Comparison of ENCODE assay signal across 8 mouse cellular contexts in genomic region chr17:45565103-45565502, GRCm38 (mm10). TPM values are rescaled to one million over a fixed set of nuclear protein-coding genes. Genes with fewer than 3 reads are reported as not detected.
DNase-seq lines count a peak whose midpoint lies in the region; ATAC-seq and TF ChIP-seq lines count a peak whose summit lies in the region.

No protein-coding gene starts in this region.

- no peak for TF ChIP-seq POLR2A in lung, adult 2 months (IDR thresholded peaks at IDR 0.05; ENCODE audit: borderline replicate concordance, extremely low read depth, low read depth, low read length)

- no peak for DNase-seq in lung, postnatal 4 days
- no peak for DNase-seq in liver, embryonic 14.5 days (ENCODE audit: low read depth in 3 of 3, low spot score in 3 of 3)
- no peak for DNase-seq in lung, adult 2 months
- DNase-seq in embryo, embryonic 10 days (ENCODE audit: low spot score) = no peak

- no peaks in the 10 kb centered on the region for H3K9me3 ChIP-seq in lung, embryonic 15.5 days
- H3K9me3 ChIP-seq in forebrain, embryonic 15.5 days = no peaks in the 10 kb centered on the region
- H3K9me3 ChIP-seq in liver, embryonic 14.5 days (ENCODE audit: control insufficient read depth, low read length) = no peaks in the 10 kb centered on the region
- H3K9me3 ChIP-seq in stomach, embryonic 16.5 days (replicated peaks; ENCODE audit: control insufficient read depth, low read length) = no peaks in the 10 kb centered on the region

- H3K4me1 ChIP-seq in lung, embryonic 15.5 days = peaks cover 33% of the 10 kb centered on the region
- H3K4me1 ChIP-seq in forebrain, embryonic 15.5 days = peaks cover 35% of the 10 kb centered on the region
- H3K4me1 ChIP-seq in liver, embryonic 14.5 days (replicated peaks; ENCODE audit: control insufficient read depth in 2 of 2, insufficient read depth in 2 of 2, low read length in 1 of 2) = peaks cover 3 to 4% of the 10 kb centered on the region in 2 experiments; a peak in 2 of 4 replicates
- peaks cover 20% of the 10 kb centered on the region for H3K4me1 ChIP-seq in stomach, embryonic 16.5 days (ENCODE audit: control insufficient read depth, insufficient read depth, low read length)
- peaks cover 6% of the 10 kb centered on the region for H3K4me1 ChIP-seq in lung, adult 2 months (ENCODE audit: control insufficient read depth, insufficient read depth, low read length)

- no peaks in the 10 kb centered on the region for H3K27me3 ChIP-seq in lung, embryonic 15.5 days
- H3K27me3 ChIP-seq in forebrain, embryonic 15.5 days = no peaks in the 10 kb centered on the region
- H3K27me3 ChIP-seq in liver, embryonic 14.5 days (ENCODE audit: control insufficient read depth, insufficient read depth, low read length) = no peaks in the 10 kb centered on the region
- H3K27me3 ChIP-seq in stomach, embryonic 16.5 days (ENCODE audit: control insufficient read depth, insufficient read depth, low read length) = no peaks in the 10 kb centered on the region

- ATAC-seq in lung, embryonic 15.5 days (ENCODE audit: borderline replicate concordance, extremely low read depth, low FRiP score, low TSS enrichment) = no peak
- ATAC-seq in forebrain, embryonic 15.5 days (replicated peaks) = no peak
- no peak for ATAC-seq in liver, embryonic 14.5 days (ENCODE audit: insufficient read depth)
- ATAC-seq in stomach, embryonic 16.5 days (ENCODE audit: insufficient read depth, low FRiP score) = no peak
- no peak for ATAC-seq in megakaryocyte-erythroid progenitor cell, adult 5-6 weeks (replicated peaks; ENCODE audit: low FRiP score, low TSS enrichment, poor library complexity, severe bottlenecking)

- TF ChIP-seq EP300 in liver, embryonic 14.5 days (IDR thresholded peaks at IDR 0.05; ENCODE audit: low read depth) = no peak

- peak overlapping the region; percentile 96 for H3K4me3 ChIP-seq in lung, embryonic 15.5 days
- peak overlapping the region; percentile 89 for H3K4me3 ChIP-seq in forebrain, embryonic 15.5 days
- H3K4me3 ChIP-seq in liver, embryonic 14.5 days (ENCODE audit: insufficient read depth in 1 of 2, low read depth in 2 of 2, low read length in 2 of 2) = peak overlapping the region; percentile 77 to 93; a peak in 3 of 4 replicates
- H3K4me3 ChIP-seq in stomach, embryonic 16.5 days (replicated peaks; ENCODE audit: low read length) = peak overlapping the region; percentile 96
- H3K4me3 ChIP-seq in lung, adult 2 months (replicated peaks; ENCODE audit: extremely low read depth, low read depth, low read length) = no peak overlapping the region

- H3K27ac ChIP-seq in lung, embryonic 15.5 days = no peak overlapping the region
- H3K27ac ChIP-seq in forebrain, embryonic 15.5 days (replicated peaks) = no peak overlapping the region
- no peak overlapping the region for H3K27ac ChIP-seq in liver, embryonic 14.5 days
- peak overlapping the region; percentile 84; the same call in 1 of the 2 replicates for H3K27ac ChIP-seq in stomach, embryonic 16.5 days (ENCODE audit: low read length)

- 90% methylated on average over 11 of the region's 11 CpGs for WGBS in lung, embryonic 15.5 days
- 93% methylated on average over 11 of the region's 11 CpGs for WGBS in forebrain, embryonic 15.5 days
- WGBS in liver, embryonic 14.5 days (ENCODE audit: insufficient replicate concordance) = 90% methylated on average over 11 of the region's 11 CpGs
- WGBS in stomach, embryonic 16.5 days = 89% methylated on average over 11 of the region's 11 CpGs
- WGBS in lung, adult 2 months = 90% methylated on average over 11 of the region's 11 CpGs

- no peak for TF ChIP-seq CTCF in liver, embryonic 14.5 days (IDR thresholded peaks at IDR 0.05; ENCODE audit: low read depth)
- TF ChIP-seq CTCF in lung, adult 2 months (IDR thresholded peaks at IDR 0.05; ENCODE audit: insufficient read depth, low read length) = no peak

- H3K4me2 ChIP-seq in lung, embryonic 15.5 days = peak overlapping the region; percentile 83
- peak overlapping the region; percentile 98 for H3K4me2 ChIP-seq in forebrain, embryonic 15.5 days (replicated peaks)
- H3K4me2 ChIP-seq in liver, embryonic 14.5 days (ENCODE audit: low read depth) = peak overlapping the region; percentile 98
- peak overlapping the region; percentile 98 for H3K4me2 ChIP-seq in stomach, embryonic 16.5 days (ENCODE audit: low read depth, low read length)

- peaks cover 45% of the 10 kb centered on the region for H3K36me3 ChIP-seq in lung, embryonic 15.5 days
- peaks cover 45% of the 10 kb centered on the region for H3K36me3 ChIP-seq in forebrain, embryonic 15.5 days
- peaks cover 31% of the 10 kb centered on the region for H3K36me3 ChIP-seq in liver, embryonic 14.5 days (replicated peaks; ENCODE audit: control insufficient read depth, insufficient read depth, low read depth)
- H3K36me3 ChIP-seq in stomach, embryonic 16.5 days (ENCODE audit: control insufficient read depth, insufficient read depth, low read length) = peaks cover 30% of the 10 kb centered on the region

- H3K9ac ChIP-seq in lung, embryonic 15.5 days = 0 out of 2 replicates have a peak overlapping the region, but pooled peaks have one; percentile 97
- H3K9ac ChIP-seq in forebrain, embryonic 15.5 days (replicated peaks) = peak overlapping the region; percentile 94
- H3K9ac ChIP-seq in liver, embryonic 14.5 days (replicated peaks) = peak overlapping the region; percentile 90; the same call in 1 of the 2 replicates
- peak overlapping the region; percentile 98 for H3K9ac ChIP-seq in stomach, embryonic 16.5 days (ENCODE audit: low read length)

RNA-seq across cellular contexts. Expression of gene Slc35b2, which starts 1.4 kb away (rescaled TPM):
- 137 and 141 TPM in 2 replicates for polyA plus RNA-seq in lung, embryonic 15.5 days (2015; fragmentation: Nextera tagmentation; extraction: Ambion mirVana)
- 97.9 and 99.8 TPM in 2 replicates for polyA plus RNA-seq in forebrain, embryonic 15.5 days (2015; fragmentation: Nextera tagmentation; extraction: Ambion mirVana)
- 27.6 and 29.9 TPM in 2 replicates for polyA plus RNA-seq in liver, embryonic 14.5 days (2012; rRNA removed)
- polyA plus RNA-seq in liver, embryonic 14.5 days (2014; fragmentation: Nextera tagmentation; extraction: Ambion mirVana) = 44.8 and 46.4 TPM in 2 replicates
- polyA plus RNA-seq in stomach, embryonic 16.5 days (2015; fragmentation: Nextera tagmentation; extraction: Ambion mirVana) = 115 and 117 TPM in 2 replicates
- 46.9 and 74.5 TPM in 2 replicates for total RNA-seq in megakaryocyte-erythroid progenitor cell, adult 5-6 weeks (2014; fragmentation: Nextera tagmentation)
- total RNA-seq in megakaryocyte-erythroid progenitor cell, adult 5-6 weeks (2017) = 27.7 and 60.3 TPM in 2 replicates
- polyA plus RNA-seq in lung, adult 2 months (2012; rRNA removed) = 89.9 and 102 TPM in 2 replicates

RNA-seq across cellular contexts. Expression of gene Hsp90ab1, which starts 8.0 kb away (rescaled TPM):
- 1,572 and 1,619 TPM in 2 replicates for polyA plus RNA-seq in lung, embryonic 15.5 days (2015; fragmentation: Nextera tagmentation; extraction: Ambion mirVana)
- 1,627 and 1,637 TPM in 2 replicates for polyA plus RNA-seq in forebrain, embryonic 15.5 days (2015; fragmentation: Nextera tagmentation; extraction: Ambion mirVana)
- polyA plus RNA-seq in liver, embryonic 14.5 days (2012; rRNA removed) = 287 and 369 TPM in 2 replicates
- 531 and 582 TPM in 2 replicates for polyA plus RNA-seq in liver, embryonic 14.5 days (2014; fragmentation: Nextera tagmentation; extraction: Ambion mirVana)
- polyA plus RNA-seq in stomach, embryonic 16.5 days (2015; fragmentation: Nextera tagmentation; extraction: Ambion mirVana) = 1,400 and 1,468 TPM in 2 replicates
- 1,847 and 1,911 TPM in 2 replicates for total RNA-seq in megakaryocyte-erythroid progenitor cell, adult 5-6 weeks (2014; fragmentation: Nextera tagmentation)
- 2,660 and 3,319 TPM in 2 replicates for total RNA-seq in megakaryocyte-erythroid progenitor cell, adult 5-6 weeks (2017)
- polyA plus RNA-seq in lung, adult 2 months (2012; rRNA removed) = 212 and 340 TPM in 2 replicates

RNA-seq across cellular contexts. Expression of gene Nfkbie, which starts 9.6 kb away (rescaled TPM):
- polyA plus RNA-seq in lung, embryonic 15.5 days (2015; fragmentation: Nextera tagmentation; extraction: Ambion mirVana) = 3.0 and 5.0 TPM in 2 replicates
- 4.2 and 4.6 TPM in 2 replicates for polyA plus RNA-seq in forebrain, embryonic 15.5 days (2015; fragmentation: Nextera tagmentation; extraction: Ambion mirVana)
- 0.62 and 0.65 TPM in 2 replicates for polyA plus RNA-seq in liver, embryonic 14.5 days (2012; rRNA removed)
- polyA plus RNA-seq in liver, embryonic 14.5 days (2014; fragmentation: Nextera tagmentation; extraction: Ambion mirVana) = 0.66 TPM in 2 replicates
- polyA plus RNA-seq in stomach, embryonic 16.5 days (2015; fragmentation: Nextera tagmentation; extraction: Ambion mirVana) = 4.2 and 4.4 TPM in 2 replicates
- total RNA-seq in megakaryocyte-erythroid progenitor cell, adult 5-6 weeks (2014; fragmentation: Nextera tagmentation) = 4.2 and 6.0 TPM in 2 replicates
- total RNA-seq in megakaryocyte-erythroid progenitor cell, adult 5-6 weeks (2017) = 3.2 and 3.9 TPM in 2 replicates
- polyA plus RNA-seq in lung, adult 2 months (2012; rRNA removed) = 7.2 and 7.8 TPM in 2 replicates

RNA-seq across cellular contexts. Expression of gene Tmem151b, which starts 15.6 kb away (rescaled TPM):
- polyA plus RNA-seq in lung, embryonic 15.5 days (2015; fragmentation: Nextera tagmentation; extraction: Ambion mirVana) = 1.7 and 2.0 TPM in 2 replicates
- polyA plus RNA-seq in forebrain, embryonic 15.5 days (2015; fragmentation: Nextera tagmentation; extraction: Ambion mirVana) = 34.5 and 36.2 TPM in 2 replicates
- 0.08 and 0.13 TPM in 2 replicates for polyA plus RNA-seq in liver, embryonic 14.5 days (2012; rRNA removed)
- 0.06 TPM in 1 of 2 replicates, not detected in the other for polyA plus RNA-seq in liver, embryonic 14.5 days (2014; fragmentation: Nextera tagmentation; extraction: Ambion mirVana)
- polyA plus RNA-seq in stomach, embryonic 16.5 days (2015; fragmentation: Nextera tagmentation; extraction: Ambion mirVana) = 2.1 and 2.2 TPM in 2 replicates
- total RNA-seq in megakaryocyte-erythroid progenitor cell, adult 5-6 weeks (2014; fragmentation: Nextera tagmentation) = not detected in 2 replicates
- not detected in 2 replicates for total RNA-seq in megakaryocyte-erythroid progenitor cell, adult 5-6 weeks (2017)
- 0.11 and 0.17 TPM in 2 replicates for polyA plus RNA-seq in lung, adult 2 months (2012; rRNA removed)

RNA-seq across cellular contexts. Expression of gene Slc29a1, which starts 34.3 kb away (rescaled TPM):
- polyA plus RNA-seq in lung, embryonic 15.5 days (2015; fragmentation: Nextera tagmentation; extraction: Ambion mirVana) = 92.1 and 103 TPM in 2 replicates
- 62.5 and 63.7 TPM in 2 replicates for polyA plus RNA-seq in forebrain, embryonic 15.5 days (2015; fragmentation: Nextera tagmentation; extraction: Ambion mirVana)
- polyA plus RNA-seq in liver, embryonic 14.5 days (2012; rRNA removed) = 152 and 218 TPM in 2 replicates
- 177 and 188 TPM in 2 replicates for polyA plus RNA-seq in liver, embryonic 14.5 days (2014; fragmentation: Nextera tagmentation; extraction: Ambion mirVana)
- 85.3 and 90.0 TPM in 2 replicates for polyA plus RNA-seq in stomach, embryonic 16.5 days (2015; fragmentation: Nextera tagmentation; extraction: Ambion mirVana)
- 166 and 176 TPM in 2 replicates for total RNA-seq in megakaryocyte-erythroid progenitor cell, adult 5-6 weeks (2014; fragmentation: Nextera tagmentation)
- 89.2 and 171 TPM in 2 replicates for total RNA-seq in megakaryocyte-erythroid progenitor cell, adult 5-6 weeks (2017)
- polyA plus RNA-seq in lung, adult 2 months (2012; rRNA removed) = 185 and 186 TPM in 2 replicates
